Mouse (Mus musculus): Measurements from ENCODE around the gene Polr2i.

DNA sequence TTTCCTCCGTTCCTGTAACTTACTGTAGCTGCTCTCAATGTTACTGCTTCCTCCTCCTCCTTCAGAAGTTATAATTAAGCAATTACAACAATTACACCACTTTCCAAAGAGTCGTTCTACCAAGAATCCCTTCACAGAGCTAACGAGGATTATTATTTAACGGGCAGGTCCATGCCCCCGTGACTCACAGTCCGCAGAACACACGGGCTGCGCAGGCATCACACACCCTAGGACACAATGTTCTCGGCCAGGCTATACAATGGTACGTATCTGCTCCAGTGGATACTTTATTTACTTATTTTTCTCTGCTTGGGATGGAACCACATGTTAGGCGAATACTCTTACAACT is 11.8 kb upstream of the Polr2i start:
- no peak for TF ChIP-seq MAFK (IDR thresholded peaks at IDR 0.05; ENCODE audit: insufficient read depth, low read depth, low read length)
- no peak for TF ChIP-seq ZNF384 (IDR thresholded peaks at IDR 0.05; ENCODE audit: low read depth, low read length)
- no peak for TF ChIP-seq CHD2 (IDR thresholded peaks at IDR 0.05; ENCODE audit: low read depth, low read length)
- no peak for TF ChIP-seq ZC3H11A (IDR thresholded peaks at IDR 0.05; ENCODE audit: borderline replicate concordance, low read depth, low read length)
- TF ChIP-seq HCFC1 (IDR thresholded peaks at IDR 0.05; ENCODE audit: borderline replicate concordance, insufficient read depth, low read length) = no peak

Measured in ES-E14 (cell line).